Mouse (Mus musculus) C2C12 (cell line): Measurements from ENCODE around the gene Uqcrc2. TPM values are rescaled to one million over a fixed set of nuclear protein-coding genes. Genes with fewer than 3 reads are reported as not detected.

Source experiments
- H3K27me3 ChIP-seq: one replicate; pipeline ENCODE4 v1.6.1; 2011; ENCODE audit not compliant: control insufficient read depth, insufficient read depth, insufficient read length
- H3K36me3 ChIP-seq: one replicate; pipeline ENCODE4 v1.6.1; 2011; ENCODE audit not compliant: control insufficient read depth, insufficient read depth
- H3K4me3 ChIP-seq: one replicate; pipeline ENCODE4 v1.5.1; 2011; ENCODE audit warnings: mild to moderate bottlenecking, control low read depth; ENCODE audit not compliant: poor library complexity, insufficient read depth, severe bottlenecking
- H3K79me2 ChIP-seq: one replicate; pipeline ENCODE4 v1.6.1; 2011; ENCODE audit not compliant: control insufficient read depth, insufficient read depth
- H3K79me3 ChIP-seq: one replicate; pipeline ENCODE4 v1.6.1; 2011; ENCODE audit warnings: low read depth, control low read depth
- H3ac ChIP-seq: one replicate; pipeline ENCODE3; 2011; ENCODE audit warnings: low read depth; ENCODE audit not compliant: control insufficient read depth, insufficient read length
- CEBPB ChIP-seq: IDR thresholded peaks from one replicate; pipeline ENCODE4 v1.6.1; 2011; ENCODE audit warnings: low read depth, mild to moderate bottlenecking, control low read depth, moderate library complexity
- CTCF ChIP-seq: IDR thresholded peaks from one replicate; pipeline ENCODE4 v1.5.1; 2011; ENCODE audit not compliant: control insufficient read depth, insufficient read depth, insufficient read length
- FOSL1 ChIP-seq: IDR thresholded peaks from one replicate; pipeline ENCODE4 v1.8.0; 2011; ENCODE audit warnings: mild to moderate bottlenecking, low read length; ENCODE audit not compliant: poor library complexity, insufficient read depth, severe bottlenecking
- MAX ChIP-seq: IDR thresholded peaks from one replicate; pipeline ENCODE4 v1.6.1; 2011; ENCODE audit warnings: mild to moderate bottlenecking, control low read depth
- MYOD1 ChIP-seq: IDR thresholded peaks from one replicate; pipeline ENCODE4 v1.6.1; 2011; ENCODE audit warnings: low read depth; ENCODE audit not compliant: control insufficient read depth, insufficient read length
- MYOG ChIP-seq: IDR thresholded peaks from one replicate; pipeline ENCODE4 v1.6.1; 2011; ENCODE audit not compliant: control insufficient read depth, insufficient read length; ENCODE audit errors: extremely low read depth
- USF1 ChIP-seq: IDR thresholded peaks from one replicate; pipeline ENCODE4 v1.6.1; 2011; ENCODE audit warnings: low read depth, mild to moderate bottlenecking, control low read depth, moderate library complexity
- long read RNA-seq, 2 experiments: library from polyadenylated mRNA; unstranded; transcript quantifications; one replicate each; pipeline ENCODE4 v2.0.0; 2019 to 2020
- polyA plus RNA-seq: library from polyadenylated mRNA; unstranded; fragments of >200 nt; fragmentation: generic; extraction: Trizol; gene quantifications from one replicate; pipeline ENCODE4 v1.2.1, GENCODE M21; 2012; ENCODE audit warnings: missing spikeins

Gene Uqcrc2
- polyA plus RNA-seq = 109 TPM
- long read RNA-seq, experiment 1, transcript Uqcrc2-201 (14 exons, 1,896 nt) = major isoform, 164 of 189 reads
- long read RNA-seq, experiment 1, partial matches to known transcripts = 16 of 189 reads
- long read RNA-seq, experiment 1, other reads (novel, unspliced or antisense) = 9 of 189 reads
- long read RNA-seq, experiment 2, transcript Uqcrc2-201 (14 exons, 1,896 nt) = major isoform, 467 of 490 reads
- long read RNA-seq, experiment 2, partial matches to known transcripts = 8 of 490 reads
- long read RNA-seq, experiment 2, other reads (novel, unspliced or antisense) = 15 of 490 reads

DNA sequence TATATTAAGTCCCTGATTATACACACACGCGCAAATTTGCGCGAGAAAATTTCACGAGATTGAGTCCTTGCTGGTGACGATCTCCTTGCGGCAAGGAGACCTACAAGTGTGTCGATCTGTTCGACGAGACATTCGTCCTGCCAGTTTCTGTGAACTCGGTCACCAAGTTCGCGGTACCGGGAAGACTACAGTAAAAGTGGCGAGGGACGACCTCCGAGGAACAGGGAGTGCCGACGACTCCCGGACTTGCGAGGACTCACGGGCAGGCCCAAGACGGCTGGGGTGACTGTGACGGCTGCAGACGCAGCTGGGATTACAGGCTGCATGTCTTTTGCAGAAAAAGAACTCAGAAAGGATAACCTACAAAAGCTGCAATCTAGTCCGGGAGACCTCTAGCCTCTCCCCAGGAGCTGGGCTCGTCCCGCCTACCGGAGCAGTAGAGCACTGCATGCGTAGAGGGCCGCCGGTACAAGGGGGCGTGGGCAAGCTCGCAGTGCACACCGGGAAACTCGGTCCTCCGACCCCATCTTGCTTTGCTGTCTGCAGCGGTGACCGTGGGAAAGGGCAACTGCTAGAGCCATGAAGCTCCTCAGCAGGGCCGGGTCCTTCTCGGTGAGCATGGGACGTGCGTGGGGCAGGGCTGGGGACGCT is at the start of gene Uqcrc2:
Uqcrc2 (plus strand) TSS at position 466 of the 651 bp plus-strand sequence.
- no peaks in the 10 kb centered on the region for H3K27me3 ChIP-seq
- H3ac ChIP-seq = peak within 1 kb of the TSS; percentile 94
- H3K4me3 ChIP-seq = peak within 1 kb of the TSS; percentile 72
- peaks cover 20% of the 10 kb centered on the region for H3K36me3 ChIP-seq
- H3K79me3 ChIP-seq = peaks cover 22% of the 10 kb centered on the region
- TF ChIP-seq FOSL1 = no peak
- no peak for TF ChIP-seq CTCF
- TF ChIP-seq MYOG = no peak
- TF ChIP-seq MAX = no peak
- H3K79me2 ChIP-seq = peaks cover 28% of the 10 kb centered on the region

DNA sequence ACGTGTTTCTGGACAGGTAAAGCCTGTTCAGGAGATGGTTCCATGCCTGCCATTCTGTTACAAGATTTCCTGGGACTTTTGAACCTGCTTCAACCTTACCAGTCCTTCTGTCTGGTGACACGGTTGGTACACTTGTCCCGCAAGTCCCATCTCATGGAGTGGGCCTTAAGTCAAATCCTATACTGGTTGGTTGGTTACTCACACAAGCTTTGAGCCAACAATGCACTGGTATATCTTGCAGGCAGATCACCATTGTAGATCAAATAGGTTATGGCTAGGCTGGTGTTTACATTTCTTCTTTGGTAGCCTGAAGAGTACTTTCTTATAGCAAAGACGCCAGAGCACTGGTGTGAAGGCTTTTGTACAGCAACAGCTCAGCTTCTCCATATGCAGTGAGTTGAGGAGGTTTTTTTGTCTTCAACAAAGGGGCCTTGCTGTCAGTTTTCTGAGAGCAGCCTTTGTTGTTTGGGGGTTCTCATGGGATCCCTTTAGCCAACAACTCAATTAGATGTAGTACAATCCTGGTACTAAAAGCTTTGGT is 37.7 kb upstream of the Uqcrc2 start:
- Histone ChIP-seq H3ac (no peak overlapping the region), H3K36me3 (no peaks in the 10 kb centered on the region), H3K79me2 (no peaks in the 10 kb centered on the region), H3K4me3 (no peak overlapping the region), H3K79me3 (no peaks in the 10 kb centered on the region), H3K27me3 (peaks cover 15% of the 10 kb centered on the region)
- no peak for TF ChIP-seq MAX
- no peak for TF ChIP-seq CEBPB
- no peak for TF ChIP-seq FOSL1
- no peak for TF ChIP-seq MYOG
- no peak for TF ChIP-seq CTCF

DNA sequence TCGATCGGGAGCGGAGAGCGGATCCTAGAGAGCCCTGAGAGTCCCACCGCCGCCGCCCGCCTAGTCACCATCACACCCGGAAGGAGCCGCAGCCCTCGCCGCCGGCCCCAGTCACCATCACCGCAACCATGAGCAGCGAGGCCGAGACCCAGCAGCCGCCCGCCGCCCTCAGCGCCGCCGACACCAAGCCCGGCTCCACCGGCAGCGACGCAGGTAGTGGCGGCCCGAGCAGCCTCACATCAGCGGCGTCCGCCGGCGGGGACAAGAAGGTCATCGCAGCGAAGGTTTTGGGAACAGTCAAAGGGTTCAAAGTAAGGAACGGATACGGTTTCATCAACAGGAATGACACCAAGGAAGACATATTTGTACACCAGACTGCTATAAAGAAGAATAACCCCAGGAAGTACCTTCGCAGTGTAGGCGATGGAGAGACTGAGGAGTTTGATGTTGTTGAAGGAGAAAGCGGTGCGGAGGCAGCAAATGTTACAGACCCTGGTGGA is 37.2 kb upstream of the Uqcrc2 start:
- H3K79me3 ChIP-seq = no peaks in the 10 kb centered on the region
- TF ChIP-seq MAX (no peak), CEBPB (no peak), USF1 (no peak), CTCF (no peak), MYOG (no peak), MYOD1 (no peak)
- H3K79me2 ChIP-seq = no peaks in the 10 kb centered on the region
- H3ac ChIP-seq = no peak overlapping the region
- no peak overlapping the region for H3K4me3 ChIP-seq
- no peaks in the 10 kb centered on the region for H3K36me3 ChIP-seq
- peaks cover 15% of the 10 kb centered on the region for H3K27me3 ChIP-seq

DNA sequence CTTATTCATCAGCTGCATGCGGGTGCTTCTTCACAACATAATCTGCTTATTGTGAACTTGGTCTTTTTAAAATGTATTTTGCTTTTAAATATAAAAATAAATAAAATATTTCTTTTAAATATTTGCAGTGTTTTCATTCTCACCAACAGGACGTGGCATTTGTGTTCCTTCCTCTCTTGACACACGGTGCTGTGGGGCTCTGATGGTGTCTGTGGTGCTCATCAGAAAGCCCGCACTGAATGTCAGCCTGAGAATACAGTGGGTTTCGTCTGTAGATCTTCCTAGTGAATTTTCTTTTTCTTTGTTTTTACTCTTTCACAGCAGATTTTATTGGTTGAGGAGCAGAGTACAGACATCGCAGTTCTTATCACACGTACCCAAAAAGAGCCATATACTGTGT is 36.6 kb upstream of the Uqcrc2 start:
- Histone ChIP-seq H3K79me2 (no peaks in the 10 kb centered on the region), H3ac (no peak overlapping the region), H3K4me3 (no peak overlapping the region), H3K27me3 (peaks cover 15% of the 10 kb centered on the region), H3K36me3 (no peaks in the 10 kb centered on the region), H3K79me3 (no peaks in the 10 kb centered on the region)
- TF ChIP-seq CEBPB (no peak), CTCF (no peak), MYOD1 (no peak), MAX (no peak), MYOG (no peak), FOSL1 (no peak), USF1 (no peak)

DNA sequence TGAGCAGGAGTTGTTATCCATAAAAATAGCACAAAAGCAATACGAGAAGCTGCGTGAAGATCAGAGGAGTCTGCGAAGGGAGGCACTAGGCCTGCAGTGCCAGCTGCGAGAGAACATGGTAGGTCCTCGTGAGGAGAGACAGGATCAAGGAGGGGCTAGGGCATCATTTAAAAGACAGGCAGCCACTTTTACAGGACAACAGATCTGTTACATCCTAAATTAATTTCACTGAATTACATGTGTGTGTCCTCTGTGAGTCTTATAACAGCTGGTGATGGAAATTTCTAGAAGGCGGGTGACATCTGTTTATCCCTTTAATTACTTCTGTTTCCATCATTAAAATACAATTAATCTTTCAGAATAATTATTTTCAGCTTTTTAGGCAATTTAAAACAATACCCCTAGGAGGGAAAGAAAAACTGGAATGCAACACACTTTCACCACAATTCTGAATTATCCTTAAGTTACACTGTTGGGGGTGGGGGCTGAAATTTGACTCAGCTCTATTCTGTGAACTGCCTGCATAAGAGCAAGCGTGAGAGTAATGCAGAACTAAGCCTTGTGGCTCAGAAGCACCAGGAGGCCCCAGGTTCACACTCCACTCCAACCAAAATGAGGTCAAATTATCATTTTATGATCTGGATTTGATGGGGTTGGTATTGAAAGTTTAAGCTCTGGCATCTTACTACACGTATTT is 14.8 kb upstream of the Uqcrc2 start:
- H3ac ChIP-seq = no peak overlapping the region
- TF ChIP-seq FOSL1 = no peak
- no peak for TF ChIP-seq MAX
- no peak for TF ChIP-seq CTCF
- no peak for TF ChIP-seq MYOG
- no peak for TF ChIP-seq MYOD1
- TF ChIP-seq USF1 = no peak
- no peak for TF ChIP-seq CEBPB
- H3K79me2 ChIP-seq = no peaks in the 10 kb centered on the region
- H3K4me3 ChIP-seq = no peak overlapping the region
- no peaks in the 10 kb centered on the region for H3K27me3 ChIP-seq
- no peaks in the 10 kb centered on the region for H3K79me3 ChIP-seq
- no peaks in the 10 kb centered on the region for H3K36me3 ChIP-seq
